Comparison of ENCODE assay signal across 7 mouse cellular contexts in the genomic region with DNA sequence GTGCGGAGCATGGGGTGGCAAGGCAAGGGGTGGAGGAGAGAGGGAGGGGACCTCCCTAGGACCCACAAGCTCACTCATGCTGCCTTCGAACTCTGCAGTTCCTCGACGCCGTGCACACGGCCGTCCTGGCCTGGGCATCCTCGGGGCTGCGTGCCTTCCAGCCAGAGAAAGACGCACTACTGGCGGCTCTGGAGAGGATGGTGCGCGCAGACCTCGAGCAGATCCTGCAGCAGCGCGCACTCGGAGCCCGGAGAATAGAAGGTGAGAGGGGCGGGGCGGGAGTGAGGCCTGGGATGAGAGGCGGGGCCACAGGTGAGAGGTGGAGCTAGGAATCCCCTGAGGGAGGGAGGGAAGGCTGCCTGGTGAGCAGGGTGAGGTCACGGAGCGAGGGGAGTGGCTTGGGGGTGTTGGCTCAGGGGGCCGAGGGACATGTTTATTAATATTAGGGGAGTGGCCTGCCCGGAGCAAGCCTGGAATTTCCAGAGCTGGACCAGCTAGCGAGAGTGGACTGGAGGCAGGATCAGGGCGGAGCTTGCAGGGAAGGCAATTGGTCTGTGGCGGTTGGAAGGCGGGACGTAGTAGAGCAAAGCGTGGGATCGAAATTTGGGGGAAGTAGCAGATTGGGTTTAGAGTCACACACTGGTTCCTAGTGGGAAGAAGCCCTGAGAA. TPM values are rescaled to one million over a fixed set of nuclear protein-coding genes. Genes with fewer than 3 reads are reported as not detected.
DNase-seq lines count a peak whose midpoint lies in the region; ATAC-seq lines count a peak whose summit lies in the region.

No protein-coding gene starts in this region.

- peak; percentile 93 for ATAC-seq in lung, embryonic 16.5 days (ENCODE audit: low read depth)
- no peak for ATAC-seq in erythroblast, adult 5-6 weeks (replicated peaks; ENCODE audit: low FRiP score, poor library complexity, severe bottlenecking)

- DNase-seq in adrenal gland, postnatal 10 days, result peak; percentile 77
- peak; percentile 46 for DNase-seq in embryo, embryonic 11.5 days (ENCODE audit: low read depth, low spot score)
- DNase-seq in heart, adult 9 months (ENCODE audit: low spot score in 2 of 2), result peak; percentile 76 to 83
- peak; percentile 89 to 95 for DNase-seq in kidney, adult 8-10 months
- DNase-seq in ovary, postnatal 36 days (ENCODE audit: low spot score), result peak; percentile 66

- H3K27me3 ChIP-seq in lung, embryonic 16.5 days (ENCODE audit: control insufficient read depth, insufficient read depth, low read depth, low read length), result peaks cover 19% of the 10 kb centered on the region

- no peaks in the 10 kb centered on the region for H3K9me3 ChIP-seq in lung, embryonic 16.5 days (ENCODE audit: control insufficient read depth, low read length)

- H3K4me1 ChIP-seq in lung, embryonic 16.5 days (replicated peaks; ENCODE audit: control insufficient read depth, insufficient read depth, low read length), result peaks cover 17% of the 10 kb centered on the region

- no peak overlapping the region for H3K27ac ChIP-seq in lung, embryonic 16.5 days (ENCODE audit: low read length)

- WGBS in lung, embryonic 16.5 days, result 2% methylated on average over 32 of the region's 32 CpGs

- H3K36me3 ChIP-seq in lung, embryonic 16.5 days (ENCODE audit: control insufficient read depth, insufficient read depth, low read length), result no peaks in the 10 kb centered on the region

- peak overlapping the region; percentile 63 for H3K4me2 ChIP-seq in lung, embryonic 16.5 days (ENCODE audit: low read depth, low read length)

- H3K4me3 ChIP-seq in lung, embryonic 16.5 days (ENCODE audit: low read length), result peak overlapping the region; percentile 37

- H3K9ac ChIP-seq in lung, embryonic 16.5 days (ENCODE audit: low read length), result peak overlapping the region; percentile 50

RNA-seq across cellular contexts. Expression of a gene that starts 5.4 kb away (rescaled TPM):
- 1 to 10 TPM; 3.9 to 4.2 TPM for total RNA-seq in adrenal gland, postnatal 10 days (2021)
- 2.7 and 3.7 TPM in 2 replicates for polyA plus RNA-seq in lung, embryonic 16.5 days (2015; fragmentation: Nextera tagmentation; extraction: Ambion mirVana)
- not detected in 2 replicates for total RNA-seq in erythroblast, adult 5-6 weeks (2015; ENCODE audit: low replicate concordance)
- total RNA-seq in erythroblast, adult 5-6 weeks (2017; ENCODE audit: low replicate concordance), result not detected in 2 replicates

RNA-seq across cellular contexts. Expression of a gene that starts 8.0 kb away (rescaled TPM):
- total RNA-seq in adrenal gland, postnatal 10 days (2021), result 10 to 100 TPM; 56.3 to 58.9 TPM
- polyA plus RNA-seq in lung, embryonic 16.5 days (2015; fragmentation: Nextera tagmentation; extraction: Ambion mirVana), result 70.3 and 72.9 TPM in 2 replicates
- 9.8 and 19.9 TPM in 2 replicates for total RNA-seq in erythroblast, adult 5-6 weeks (2015; ENCODE audit: low replicate concordance)
- total RNA-seq in erythroblast, adult 5-6 weeks (2017; ENCODE audit: low replicate concordance), result 9.6 and 10.8 TPM in 2 replicates

RNA-seq across cellular contexts. Expression of a gene that starts 10.8 kb away (rescaled TPM):
- 100 to 1,000 TPM; 233 to 245 TPM for total RNA-seq in adrenal gland, postnatal 10 days (2021)
- polyA plus RNA-seq in lung, embryonic 16.5 days (2015; fragmentation: Nextera tagmentation; extraction: Ambion mirVana), result 202 and 218 TPM in 2 replicates
- 24.0 and 27.4 TPM in 2 replicates for total RNA-seq in erythroblast, adult 5-6 weeks (2015; ENCODE audit: low replicate concordance)
- 13.5 and 23.2 TPM in 2 replicates for total RNA-seq in erythroblast, adult 5-6 weeks (2017; ENCODE audit: low replicate concordance)

RNA-seq across cellular contexts. Expression of a gene that starts 34.1 kb away (rescaled TPM):
- 100 to 1,000 TPM in 1 of 2 experiments, 10 to 100 TPM in 1; 97.4 to 118 TPM for total RNA-seq in adrenal gland, postnatal 10 days (2021)
- 38.4 and 39.5 TPM in 2 replicates for polyA plus RNA-seq in lung, embryonic 16.5 days (2015; fragmentation: Nextera tagmentation; extraction: Ambion mirVana)
- total RNA-seq in erythroblast, adult 5-6 weeks (2015; ENCODE audit: low replicate concordance), result 0.42 and 1.2 TPM in 2 replicates
- 0.51 TPM in 1 of 2 replicates, not detected in the other for total RNA-seq in erythroblast, adult 5-6 weeks (2017; ENCODE audit: low replicate concordance)

RNA-seq across cellular contexts. Expression of a gene that starts 36.4 kb away (rescaled TPM):
- total RNA-seq in adrenal gland, postnatal 10 days (2021), result under 1 TPM; 0.82 to 0.84 TPM
- 0.10 TPM in 1 of 2 replicates, not detected in the other for polyA plus RNA-seq in lung, embryonic 16.5 days (2015; fragmentation: Nextera tagmentation; extraction: Ambion mirVana)
- total RNA-seq in erythroblast, adult 5-6 weeks (2015; ENCODE audit: low replicate concordance), result not detected in 2 replicates
- not detected in 2 replicates for total RNA-seq in erythroblast, adult 5-6 weeks (2017; ENCODE audit: low replicate concordance)

Comparison
In these comparisons a context has a peak if more than half of its experiments do, and no peak if none do; other contexts are left out.
1. RNA of a gene that starts 5.4 kb away (total RNA-seq): 3.9 to 4.2 TPM in adrenal gland, postnatal 10 days; not detected in erythroblast, adult 5-6 weeks; every median in the first group is over 4 times any median in the second.
2. RNA of a gene that starts 10.8 kb away (total RNA-seq): 233 to 245 TPM in adrenal gland, postnatal 10 days; 13.5 to 27.4 TPM in erythroblast, adult 5-6 weeks; every median in the first group is over 4 times any median in the second.
3. Peak in every context shown above with its lines, with median percentiles within 50 percentile points of each other: DNase-seq.